Mouse (Mus musculus) ES-E14 (cell line): ENCODE results near the gene Mrpl16. TPM values are rescaled to one million over a fixed set of nuclear protein-coding genes. Genes with fewer than 3 reads are reported as not detected.

ENCODE experiments used
- DNase-seq: peaks from one replicate; pipeline ENCODE4 v3.0.0-alpha.2; 2013; ENCODE audit warnings: low read depth, low spot score
- H3K27ac ChIP-seq: 2 replicates; pipeline ENCODE4 v1.5.1; 2012; ENCODE audit warnings: low read depth, mild to moderate bottlenecking, low read length, moderate library complexity, mixed read lengths; ENCODE audit not compliant: poor library complexity, insufficient read depth, severe bottlenecking
- H3K36me3 ChIP-seq: 2 replicates; pipeline ENCODE4 v1.6.1; 2012; ENCODE audit warnings: mild to moderate bottlenecking, low read length, moderate library complexity, mixed read lengths; ENCODE audit not compliant: control insufficient read depth, poor library complexity, insufficient read depth, severe bottlenecking
- H3K4me1 ChIP-seq, 2 experiments: fragments of 150-350 bp in 1 of 2; sonication (generic) in 1 of 2; 2 replicates each; pipeline ENCODE4 v1.6.1; 2012; ENCODE audit warnings: low read length in 2 of 2, mild to moderate bottlenecking in 1 of 2, mixed read lengths in 1 of 2; ENCODE audit not compliant: control insufficient read depth in 2 of 2, insufficient read depth in 2 of 2, poor library complexity in 1 of 2
- H3K4me3 ChIP-seq, 2 experiments: fragments of 150-350 bp in 1 of 2; sonication (generic) in 1 of 2; 2 replicates each; pipeline ENCODE4 v1.5.1; 2012; ENCODE audit warnings: low read length in 2 of 2, low read depth in 1 of 2, mild to moderate bottlenecking in 1 of 2, mixed read lengths in 1 of 2; ENCODE audit not compliant: insufficient read depth in 1 of 2, poor library complexity in 1 of 2, severe bottlenecking in 1 of 2
- H3K9ac ChIP-seq: 2 replicates; pipeline ENCODE4 v1.6.1; 2012; ENCODE audit warnings: low read depth, mild to moderate bottlenecking, low read length, mixed read lengths; ENCODE audit not compliant: poor library complexity, insufficient read depth, severe bottlenecking
- H3K9me3 ChIP-seq: fragments of 150-350 bp; sonication (generic); 2 replicates; pipeline ENCODE4 v1.6.1; 2012; ENCODE audit warnings: low read depth, mild to moderate bottlenecking, low read length; ENCODE audit not compliant: control insufficient read depth, insufficient read depth
- CHD2 ChIP-seq: IDR thresholded peaks from 2 replicates; pipeline ENCODE4 v1.6.1; 2014; ENCODE audit warnings: mild to moderate bottlenecking, low read depth, low read length, inconsistent platforms
- HCFC1 ChIP-seq: IDR thresholded peaks from 2 replicates; pipeline ENCODE4 v1.6.1; 2012; ENCODE audit warnings: low read length, inconsistent platforms, borderline replicate concordance; ENCODE audit not compliant: insufficient read depth
- MAFK ChIP-seq: IDR thresholded peaks from 2 replicates; pipeline ENCODE4 v1.6.1; 2014; ENCODE audit warnings: mild to moderate bottlenecking, low read depth, low read length, inconsistent platforms; ENCODE audit not compliant: insufficient read depth
- ZC3H11A ChIP-seq: IDR thresholded peaks from 2 replicates; pipeline ENCODE4 v1.6.1; 2012; ENCODE audit warnings: low read depth, mild to moderate bottlenecking, inconsistent platforms, low read length, borderline replicate concordance
- ZNF384 ChIP-seq: IDR thresholded peaks from 2 replicates; pipeline ENCODE4 v1.6.1; 2012; ENCODE audit warnings: low read depth, low read length, inconsistent platforms
- in situ Hi-C, 2 experiments: fragments of 600-800 bp; cut with MboI; formaldehyde crosslinking; loops; one replicate each; pipeline ENCODE4 v1.15.1; 2025; ENCODE audit warnings: low sequenced_read_pairs in 2 of 2, inconsistent platforms in 1 of 2; ENCODE audit not compliant: unreplicated experiment in 2 of 2
- total RNA-seq: library from RNA; depleted of rRNA; stranded (reverse); fragments of 300-350 nt; gene quantifications from 2 replicates; pipeline ENCODE4 v1.2.3, GENCODE M21; 2012

Mrpl16 gene
- total RNA-seq, 1 experiment: 36.0 TPM

- peak overlapping the region; percentile 43; the same call in 1 of the 2 replicates for H3K27ac ChIP-seq
- in situ Hi-C loops: no loop called here
Measured at GRCm38 (mm10) chr19:11807251-11807650, 37.1 kb downstream of the Mrpl16 start.

GRCm38 (mm10) chr19:11807822-11808221 is 37.6 kb downstream of the Mrpl16 start:
- no peak overlapping the region for H3K4me3 ChIP-seq
- peaks cover under 1% of the 10 kb centered on the region; the same call in 1 of the 2 replicates for H3K36me3 ChIP-seq
- H3K27ac ChIP-seq: peak overlapping the region; percentile 38; the same call in 1 of the 2 replicates
- H3K4me1 ChIP-seq: peaks cover 15 to 28% of the 10 kb centered on the region in 2 experiments
- no peak overlapping the region for H3K9ac ChIP-seq
- H3K9me3 ChIP-seq: no peaks in the 10 kb centered on the region
- no peak for DNase-seq
- no peak for TF ChIP-seq ZC3H11A
- TF ChIP-seq CHD2: no peak
- no peak for TF ChIP-seq HCFC1
- no peak for TF ChIP-seq MAFK
- no peak for TF ChIP-seq ZNF384
- in situ Hi-C loops: no loop called here

More at GRCm38 (mm10) chr19:11807251-11807650, 37.1 kb downstream of the Mrpl16 start:
- no peak overlapping the region for H3K4me3 ChIP-seq
- no peak overlapping the region for H3K9ac ChIP-seq
- no peaks in the 10 kb centered on the region for H3K36me3 ChIP-seq
- DNase-seq: no peak
- no peaks in the 10 kb centered on the region for H3K9me3 ChIP-seq
- TF ChIP-seq ZNF384 (no peak), CHD2 (no peak), ZC3H11A (no peak), HCFC1 (no peak), MAFK (no peak)
- peaks cover 15 to 28% of the 10 kb centered on the region in 2 experiments for H3K4me1 ChIP-seq

- Histone ChIP-seq H3K4me3 (no peak overlapping the region), H3K27ac (peak overlapping the region; percentile 10; the same call in 1 of the 2 replicates), H3K9ac (no peak overlapping the region), H3K36me3 (peaks cover 3% of the 10 kb centered on the region; the same call in 1 of the 2 replicates), H3K4me1 (peaks cover 15 to 33% of the 10 kb centered on the region in 2 experiments), H3K9me3 (no peaks in the 10 kb centered on the region)
- no peak for TF ChIP-seq ZC3H11A
- TF ChIP-seq ZNF384: no peak
- no peak for DNase-seq
- in situ Hi-C loops: no loop called here
Measured at GRCm38 (mm10) chr19:11808452-11808851, 38.3 kb downstream of the Mrpl16 start.

- in situ Hi-C loops: no loop called here
- Histone ChIP-seq H3K4me1 (peaks cover 10 to 36% of the 10 kb centered on the region in 2 experiments; a peak in 3 of 4 replicates), H3K27ac (no peak overlapping the region), H3K36me3 (peaks cover 3% of the 10 kb centered on the region; the same call in 1 of the 2 replicates), H3K9me3 (no peaks in the 10 kb centered on the region), H3K9ac (no peak overlapping the region), H3K4me3 (no peak overlapping the region)
- no peak for DNase-seq
- no peak for TF ChIP-seq MAFK
- TF ChIP-seq HCFC1: no peak
- no peak for TF ChIP-seq ZNF384
Measured at GRCm38 (mm10) chr19:11810003-11810758, 40.0 kb downstream of the Mrpl16 start.

- no peak overlapping the region for H3K4me3 ChIP-seq
- no peaks in the 10 kb centered on the region for H3K9me3 ChIP-seq
- H3K9ac ChIP-seq: no peak overlapping the region
- no peak for DNase-seq
- H3K4me1 ChIP-seq: peaks cover 10 to 34% of the 10 kb centered on the region in 2 experiments; a peak in 3 of 4 replicates
- TF ChIP-seq CHD2 (no peak), ZNF384 (no peak)
- H3K36me3 ChIP-seq: peaks cover 3% of the 10 kb centered on the region; the same call in 1 of the 2 replicates
- H3K27ac ChIP-seq: no peak overlapping the region
- in situ Hi-C loops: no loop called here
Measured at GRCm38 (mm10) chr19:11810856-11811255, 40.7 kb downstream of the Mrpl16 start.
